Mouse (Mus musculus) gastrocnemius, postnatal 10 days (tissue): ENCODE data around the gene Efna4. TPM values are rescaled to one million over a fixed set of nuclear protein-coding genes. Genes with fewer than 3 reads are reported as not detected.

ENCODE experiments used
- DNase-seq: peaks from one replicate; pipeline ENCODE4 v3.0.0; 2021; ENCODE audit warnings: mixed read lengths
- total RNA-seq, 2 experiments: library from RNA; stranded (reverse); gene quantifications; 2 replicates each; pipeline ENCODE4 v1.2.3; 2021

The Efna4 gene
- total RNA-seq, 2 experiments from 2014 or later: 0.82 to 1.9 TPM

- no peak for DNase-seq
Measured at GRCm38 (mm10) chr3:89361675-89362074, 23.8 kb upstream of the Efna4 start, which contains the start of gene Dcst2. TSS of gene Dcst2 (plus strand) at chr3:89361975.

DNA sequence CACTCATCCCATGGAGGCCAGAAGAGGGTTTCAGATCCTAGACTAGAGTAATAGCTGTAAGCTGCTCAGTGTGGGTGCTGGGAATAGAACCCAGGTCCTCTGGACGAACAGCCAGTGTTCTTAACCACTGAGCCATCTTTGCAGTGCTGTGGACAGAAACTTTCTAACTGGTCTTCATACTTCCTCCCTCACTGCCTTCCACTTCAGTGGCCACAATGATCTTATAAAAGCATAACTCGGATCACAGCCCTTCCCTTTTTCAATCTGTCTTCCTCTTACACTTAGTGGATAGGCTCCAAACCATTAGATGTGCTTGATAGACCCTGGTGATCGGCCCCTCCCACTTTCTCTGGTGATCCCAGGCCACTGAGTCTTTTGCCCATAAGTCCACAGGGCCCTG lies 22.4 kb upstream of the Efna4 start:
- DNase-seq: no peak

- no peak for DNase-seq
Measured at GRCm38 (mm10) chr3:89359630-89360029, 21.8 kb upstream of the Efna4 start.

DNA sequence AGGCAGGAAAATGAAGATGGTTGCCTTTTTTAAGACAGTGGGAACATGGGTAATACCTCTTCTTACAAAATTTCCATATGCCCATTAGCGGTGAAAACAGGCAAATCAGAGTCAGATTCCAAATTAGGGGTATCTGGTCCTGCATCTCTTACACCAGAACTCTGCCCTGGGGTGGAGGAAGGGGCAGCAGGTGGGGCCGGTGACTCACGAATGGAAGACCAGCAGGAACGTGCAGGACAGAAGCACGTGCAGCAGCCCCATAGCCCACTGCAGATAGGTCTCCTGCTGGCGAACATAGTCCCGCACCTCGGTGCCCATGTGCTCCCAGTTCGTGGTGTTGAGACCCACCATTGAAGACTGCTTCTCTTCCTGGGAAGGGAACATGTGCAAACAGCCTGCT lies 18.2 kb upstream of the Efna4 start:
- DNase-seq: no peak

GRCm38 (mm10) chr3:89355512-89355902 lies 17.7 kb upstream of the Efna4 start:
- DNase-seq: no peak

- peak; percentile 89 for DNase-seq
Measured at GRCm38 (mm10) chr3:89354816-89355511, 17.1 kb upstream of the Efna4 start.

- DNase-seq: no peak
Measured at GRCm38 (mm10) chr3:89351271-89351670, 13.4 kb upstream of the Efna4 start.

- DNase-seq: peak; percentile 93
Measured at GRCm38 (mm10) chr3:89349869-89350501, 12.2 kb upstream of the Efna4 start, which contains the start of gene Adam15. TSS of gene Adam15 (minus strand) at chr3:89349996.

DNA sequence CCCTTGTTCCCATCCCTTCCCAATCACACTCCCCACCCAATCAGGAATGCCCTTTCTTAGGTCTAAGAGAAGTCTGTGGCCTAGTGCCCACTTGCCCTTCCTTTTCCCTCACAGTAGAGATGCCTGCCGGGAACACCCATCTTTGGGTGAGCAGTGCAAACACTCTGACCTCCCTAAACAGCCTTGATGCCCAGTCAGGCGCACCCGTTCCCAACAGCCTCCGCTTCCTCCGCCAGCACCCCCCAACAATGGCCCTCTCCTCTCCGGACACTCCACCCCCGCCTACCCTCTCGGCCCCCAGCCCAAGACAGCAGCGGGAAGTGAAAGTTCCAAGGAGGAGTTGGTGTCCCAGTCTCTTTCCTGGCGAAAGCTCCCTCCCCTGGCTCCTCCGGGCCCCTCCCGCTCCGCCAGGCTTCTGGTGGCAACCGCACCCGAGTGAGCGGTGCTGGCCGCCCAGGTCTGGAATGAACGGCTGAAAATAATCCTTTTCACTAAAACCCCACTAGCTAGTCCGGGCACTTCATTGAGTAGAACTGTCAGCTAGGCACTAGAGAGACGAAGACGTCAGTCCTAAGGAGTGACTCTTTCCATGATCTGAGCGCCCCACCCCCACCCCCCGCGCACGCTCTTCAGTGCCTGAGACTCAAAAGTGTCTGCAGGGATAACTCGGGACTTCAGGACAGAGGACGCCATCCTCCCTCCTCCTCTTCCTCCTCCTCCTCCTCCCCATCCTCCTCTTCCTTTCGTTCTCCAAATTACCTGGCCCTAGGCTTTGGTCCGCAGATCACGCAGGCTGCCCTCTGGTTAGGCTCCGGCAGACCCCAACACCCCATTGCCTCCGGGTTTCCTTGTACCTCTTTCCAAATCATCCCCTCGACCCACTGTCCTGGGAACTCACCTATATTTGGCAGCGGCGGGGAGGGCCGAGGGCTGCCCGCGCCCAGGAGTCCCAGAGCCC lies 11.4 kb upstream of the Efna4 start:
- DNase-seq: peak; percentile 52

GRCm38 (mm10) chr3:89347916-89348315 lies 10.1 kb upstream of the Efna4 start:
- no peak for DNase-seq

- DNase-seq: no peak
Measured at GRCm38 (mm10) chr3:89346815-89347540, 9.2 kb upstream of the Efna4 start.

- no peak for DNase-seq
Measured at GRCm38 (mm10) chr3:89343279-89343678, 5.5 kb upstream of the Efna4 start.

GRCm38 (mm10) chr3:89341794-89342193 lies 4.0 kb upstream of the Efna4 start:
- no peak for DNase-seq

GRCm38 (mm10) chr3:89340465-89340864 lies 2.6 kb upstream of the Efna4 start:
- peak; percentile 81 for DNase-seq

DNA sequence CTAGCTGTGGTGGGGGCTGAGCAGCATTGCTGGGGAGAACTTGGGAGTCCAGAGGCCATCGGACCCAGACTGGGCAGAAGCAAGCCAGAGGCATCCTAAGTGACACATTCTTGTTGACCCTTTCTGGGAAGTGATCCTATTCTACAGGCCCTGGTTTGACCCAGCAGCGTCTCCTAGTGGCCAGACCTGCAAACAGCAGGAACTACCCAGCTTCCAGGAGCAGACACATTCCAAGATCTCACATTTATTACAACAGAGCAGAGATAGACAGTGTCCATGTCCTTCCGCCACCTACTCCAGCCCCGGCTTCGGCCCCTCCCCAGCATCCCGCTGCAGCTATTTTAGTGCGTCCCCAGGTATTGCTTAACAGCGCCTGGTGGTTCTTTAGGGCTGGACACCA lies 1.6 kb upstream of the Efna4 start:
- peak; percentile 70 for DNase-seq

GRCm38 (mm10) chr3:89337062-89337720 lies 637 bp downstream of the Efna4 start:
- no peak for DNase-seq

- DNase-seq: no peak
Measured at GRCm38 (mm10) chr3:89336529-89336928, 1.3 kb downstream of the Efna4 start.

DNA sequence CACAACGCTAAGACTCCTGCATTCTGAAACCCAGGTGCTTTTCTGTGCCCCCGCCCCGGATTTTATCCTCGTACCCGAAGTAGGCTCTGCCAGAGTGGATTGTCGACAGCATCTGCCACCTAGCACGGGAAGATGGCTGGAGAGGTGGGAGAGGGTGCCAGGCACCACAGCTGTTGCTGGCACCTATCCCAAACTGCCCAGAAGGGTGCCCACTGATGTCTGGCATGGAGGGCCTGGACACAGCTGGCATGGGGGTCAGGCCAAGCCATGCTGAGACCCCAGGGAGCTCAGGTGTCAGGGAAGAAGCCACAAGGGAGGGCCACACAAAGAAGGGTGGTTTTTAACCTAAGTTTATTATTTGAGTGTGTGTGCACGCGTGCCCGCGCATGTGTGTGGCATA lies 4.8 kb downstream of the Efna4 start:
- DNase-seq: no peak

DNA sequence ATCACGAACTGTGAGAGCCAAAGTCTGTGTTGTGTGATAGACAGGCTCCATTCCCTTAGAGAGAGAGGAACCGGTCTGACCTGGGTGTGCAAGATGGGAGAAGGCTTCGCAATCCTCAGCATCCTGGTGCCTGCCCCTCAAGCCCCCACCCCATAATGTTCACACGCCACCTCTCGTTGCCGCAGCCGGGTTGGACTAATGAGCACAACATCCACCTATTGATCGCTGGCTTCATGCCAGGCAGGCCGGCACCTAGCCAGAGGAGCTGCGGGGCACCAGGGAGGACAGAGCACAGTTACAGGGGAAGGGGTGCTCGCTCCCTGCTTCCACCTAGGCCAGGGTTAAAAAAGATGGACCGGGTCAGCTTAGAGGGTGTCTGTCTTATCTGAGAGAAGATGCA lies 5.4 kb downstream of the Efna4 start:
- DNase-seq: no peak

- DNase-seq: no peak
Measured at GRCm38 (mm10) chr3:89332013-89332412, 5.8 kb downstream of the Efna4 start.

GRCm38 (mm10) chr3:89331561-89331960 lies 6.3 kb downstream of the Efna4 start:
- DNase-seq: no peak

GRCm38 (mm10) chr3:89330948-89331347 lies 6.9 kb downstream of the Efna4 start:
- no peak for DNase-seq
